Mouse (Mus musculus): ENCODE data around the gene Cd160.

Cd160 gene

GRCm38 (mm10) chr3:96764528-96764927 is 64.6 kb downstream of the Cd160 start:
- CTCF ChIA-PET = interaction anchor here (1.4 kb wide), 1 partner anchor 30 kb away, joined by 3 read pairs; no protein-coding TSS in a partner anchor

GRCm38 (mm10) chr3:96759695-96760094 is 69.5 kb downstream of the Cd160 start:
- CTCF ChIA-PET = no interaction called here

- CTCF ChIA-PET = no interaction called here
Observed at GRCm38 (mm10) chr3:96757691-96758090, 71.5 kb downstream of the Cd160 start.

GRCm38 (mm10) chr3:96755935-96756334 is 73.2 kb downstream of the Cd160 start:
- CTCF ChIA-PET = no interaction called here

All from spleen, embryonic (tissue).